Mouse (Mus musculus) cerebellum, postnatal 14 days (tissue): ENCODE measurements at regions not wholly inside any gene's neighbourhood (a gene's known extent, or its start where the extent isn't known, plus 50 kb on each side); places are given as distances from the start of the nearest gene placed in this dataset.

Experiments used
- DNase-seq, 2 experiments: peaks; one replicate each; pipeline ENCODE4 v3.0.0; 2021; ENCODE audit warnings: mixed read lengths in 2 of 2

DNA sequence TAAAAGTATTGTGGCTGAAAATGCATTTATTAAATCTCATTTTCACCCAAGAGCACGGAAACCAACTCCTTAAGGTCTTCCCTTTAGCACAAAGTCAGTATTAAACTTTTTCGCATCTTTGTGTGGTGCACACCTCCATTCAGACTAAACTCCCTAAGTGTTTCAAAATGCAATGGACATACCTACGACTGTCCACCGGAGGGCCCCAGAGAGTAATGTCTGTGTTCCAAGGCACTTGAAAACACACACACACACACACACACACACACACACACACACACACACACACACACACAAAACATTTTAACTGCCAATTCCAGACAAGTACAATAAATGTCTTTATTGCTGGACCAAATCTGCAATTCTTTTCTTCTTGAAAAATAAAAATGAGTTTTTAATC is 243.7 kb downstream of the Foxa2 start:
- DNase-seq, result peak; percentile 38 to 72

DNA sequence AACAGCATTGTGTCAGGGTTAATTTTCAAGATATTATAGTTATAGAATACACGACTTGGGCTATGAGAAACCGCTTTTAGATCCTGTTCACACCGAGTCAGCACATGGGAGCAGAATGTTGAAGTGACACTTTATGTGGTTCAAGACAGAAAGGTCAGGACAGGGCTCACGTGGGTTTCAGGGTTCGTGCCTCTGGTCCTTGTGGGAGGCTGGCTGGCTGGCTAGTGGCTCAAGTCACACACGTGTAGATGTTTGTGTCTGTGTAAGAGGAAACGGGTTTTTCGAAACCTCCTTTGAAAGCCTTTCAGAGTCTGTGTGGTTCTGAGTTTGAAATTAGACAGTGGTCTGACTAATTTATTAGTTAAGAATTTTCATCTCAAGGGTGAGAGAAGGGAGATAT is 255.3 kb downstream of the Foxa2 start:
- no peak for DNase-seq

DNA sequence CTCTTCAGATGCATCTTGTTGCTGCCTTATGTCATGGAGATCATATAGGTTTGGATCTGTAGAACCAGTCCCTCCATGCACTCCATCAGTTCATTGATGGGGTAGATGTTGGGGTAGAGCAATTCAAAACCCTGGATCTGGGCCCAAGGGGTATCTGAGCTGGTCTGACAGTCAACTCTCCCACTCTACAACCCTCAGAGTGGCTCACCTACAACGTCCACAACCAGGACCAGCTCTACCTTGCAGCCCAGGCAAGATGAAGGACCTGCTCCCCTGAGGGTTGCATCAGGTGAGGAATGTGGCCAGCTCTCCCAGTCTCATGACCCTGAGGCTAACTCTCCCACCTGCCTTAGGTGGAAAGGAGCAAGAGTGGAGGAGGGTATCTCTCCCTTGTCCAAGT is 256.9 kb downstream of the Foxa2 start:
- no peak for DNase-seq

DNA sequence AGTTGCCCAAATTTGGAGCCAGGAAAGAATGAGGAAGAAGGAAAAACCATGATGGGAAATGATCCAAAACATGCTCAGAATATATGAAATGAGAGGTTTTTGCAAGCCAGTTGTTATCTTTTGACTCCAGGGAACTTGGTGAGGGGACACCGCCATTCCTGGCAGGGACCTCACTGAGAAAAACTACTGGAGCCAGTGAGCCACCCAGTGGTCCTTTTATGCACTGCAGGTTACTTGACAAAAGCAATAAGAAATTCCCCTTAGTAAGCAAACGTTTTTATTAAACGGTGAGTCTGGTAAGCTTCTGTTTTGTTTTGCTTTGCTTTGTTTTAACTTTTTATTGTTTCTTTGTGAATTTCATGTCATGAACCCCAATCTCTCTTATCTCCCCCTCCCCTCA is 257.5 kb downstream of the Foxa2 start:
- peak; percentile 70 to 80 for DNase-seq

DNA sequence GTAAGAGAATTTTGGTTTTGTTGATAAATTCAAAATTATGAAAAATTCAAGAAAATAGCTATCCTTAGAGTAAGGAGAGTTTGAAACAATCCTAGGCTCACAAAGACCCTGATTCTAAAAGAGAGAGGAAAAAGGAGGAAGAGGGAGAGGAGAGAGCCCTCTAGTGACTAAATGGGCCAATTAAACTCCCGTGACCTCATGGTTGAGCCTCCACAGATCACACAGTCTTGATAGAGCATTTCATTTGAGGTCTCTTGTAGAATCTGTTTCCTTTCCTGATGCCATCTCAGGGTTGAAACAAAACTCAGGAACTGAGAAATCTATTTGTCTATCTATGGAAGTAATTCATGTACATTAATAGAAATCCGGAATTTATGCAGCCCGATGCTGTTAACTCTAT is 258.8 kb downstream of the Foxa2 start:
- peak in 1 of 2 experiments; percentile 3 for DNase-seq

DNA sequence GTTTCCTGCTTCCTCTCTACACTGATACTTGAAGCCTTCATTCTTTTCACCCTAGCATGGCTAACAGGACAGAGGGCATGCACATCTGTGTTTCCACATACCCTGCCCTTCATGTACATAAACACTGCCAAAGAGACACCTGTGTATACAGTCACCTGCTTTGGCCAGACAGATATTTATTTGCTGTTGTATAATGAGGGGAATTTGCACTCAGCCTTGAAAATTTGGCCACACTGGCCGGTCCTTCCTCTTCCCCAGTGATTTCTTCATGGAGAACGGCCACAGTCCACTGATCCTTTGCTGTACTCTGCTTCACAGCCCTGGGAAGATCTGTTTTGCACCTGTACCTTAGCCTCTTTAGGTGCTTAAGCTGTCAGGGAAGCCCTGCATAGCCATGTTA is 264.3 kb downstream of the Foxa2 start:
- DNase-seq, result no peak

DNA sequence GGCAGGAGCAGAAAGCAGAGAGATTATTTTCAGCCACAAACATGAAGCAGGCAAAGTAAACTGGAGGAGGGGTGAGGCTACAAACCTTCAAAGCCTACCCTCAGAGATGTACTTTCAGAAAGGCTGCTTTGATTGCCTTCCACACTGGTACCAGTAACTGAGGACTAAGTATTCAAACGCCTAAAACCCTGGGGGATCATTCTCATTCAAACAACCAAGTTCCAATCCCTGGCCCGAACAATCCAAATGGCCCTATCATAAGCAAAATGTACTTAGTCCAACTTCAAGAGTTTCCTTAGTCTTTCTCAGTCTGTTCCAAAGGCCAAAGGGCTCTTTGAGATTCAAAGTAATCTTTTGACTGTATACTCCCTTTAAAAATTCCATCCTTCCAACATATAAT is 270.5 kb downstream of the Foxa2 start:
- DNase-seq, result no peak

DNA sequence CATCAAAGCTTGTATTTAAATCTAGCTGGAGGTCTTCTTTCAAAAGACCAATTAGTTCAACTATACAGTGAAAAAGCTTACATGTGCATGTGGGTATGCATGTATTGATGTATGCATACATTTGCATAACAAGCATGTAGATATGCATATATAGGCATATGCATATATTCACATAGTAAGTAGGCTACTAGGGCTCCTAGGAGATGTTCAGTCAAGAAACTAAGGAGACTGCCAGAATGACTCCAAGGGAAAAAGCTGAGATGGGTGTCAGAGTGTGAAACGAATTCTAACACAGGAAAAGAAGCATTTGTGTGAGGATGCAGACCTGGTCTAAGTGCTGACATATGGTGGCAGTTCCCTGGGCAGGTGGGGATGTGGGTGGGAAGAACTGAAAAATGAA is 274.2 kb downstream of the Foxa2 start:
- DNase-seq, result no peak

DNA sequence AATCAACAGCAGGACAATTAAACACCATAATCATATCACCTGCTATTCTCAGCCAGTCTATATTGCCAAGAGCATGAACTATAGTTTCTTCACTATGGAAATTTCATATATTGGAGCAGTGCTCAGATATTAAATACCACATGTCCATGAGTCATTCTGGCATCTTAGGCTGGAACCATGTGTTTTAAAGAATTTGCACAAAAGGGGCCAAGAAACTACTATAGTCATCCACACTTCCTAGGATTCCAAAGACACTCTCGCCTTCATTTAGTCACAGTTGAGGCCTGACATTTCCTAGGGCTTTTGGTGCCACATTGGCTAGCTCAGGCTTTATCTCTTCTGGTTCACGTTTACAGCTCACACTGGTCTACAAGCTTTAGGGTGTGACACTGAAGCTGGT is 293.7 kb downstream of the Foxa2 start:
- no peak for DNase-seq

DNA sequence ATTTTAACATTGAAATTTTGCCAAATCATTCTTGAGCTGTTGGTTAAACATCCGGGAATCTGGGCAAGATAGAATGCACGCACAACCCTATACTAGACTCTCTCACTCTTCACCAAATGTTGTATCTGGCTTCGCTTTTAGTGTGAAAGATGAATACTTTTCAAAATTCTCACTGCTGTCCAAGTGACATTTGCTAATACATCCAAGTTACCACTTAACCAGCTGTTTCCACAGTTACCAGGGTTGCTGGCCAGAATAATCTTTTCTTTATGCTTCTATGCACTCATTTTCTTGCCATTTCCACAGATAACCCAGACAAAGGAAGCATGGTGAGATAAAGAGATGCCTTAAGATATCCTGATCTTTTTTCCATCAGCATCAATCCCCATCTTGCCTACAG is 294.9 kb downstream of the Foxa2 start:
- DNase-seq, result no peak

DNA sequence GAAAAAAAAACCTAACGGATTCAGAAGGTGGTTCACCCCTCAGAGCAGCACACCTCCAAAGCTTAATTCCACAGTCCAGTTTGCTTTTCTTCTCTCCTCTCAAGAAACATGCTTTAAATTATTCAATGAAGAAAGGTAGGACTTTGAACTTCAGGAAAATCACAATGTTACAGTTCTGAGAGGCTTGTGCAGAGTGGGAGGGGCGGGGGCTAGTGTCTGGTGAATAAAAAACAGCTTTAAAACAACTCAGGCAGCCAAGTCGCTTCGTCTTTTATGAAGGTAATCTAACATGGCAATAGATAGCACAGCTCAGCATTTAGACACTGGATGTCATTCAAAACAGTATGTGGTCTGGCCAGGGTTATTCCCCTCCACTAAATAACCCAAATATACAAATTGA is 298.8 kb downstream of the Foxa2 start:
- no peak for DNase-seq

DNA sequence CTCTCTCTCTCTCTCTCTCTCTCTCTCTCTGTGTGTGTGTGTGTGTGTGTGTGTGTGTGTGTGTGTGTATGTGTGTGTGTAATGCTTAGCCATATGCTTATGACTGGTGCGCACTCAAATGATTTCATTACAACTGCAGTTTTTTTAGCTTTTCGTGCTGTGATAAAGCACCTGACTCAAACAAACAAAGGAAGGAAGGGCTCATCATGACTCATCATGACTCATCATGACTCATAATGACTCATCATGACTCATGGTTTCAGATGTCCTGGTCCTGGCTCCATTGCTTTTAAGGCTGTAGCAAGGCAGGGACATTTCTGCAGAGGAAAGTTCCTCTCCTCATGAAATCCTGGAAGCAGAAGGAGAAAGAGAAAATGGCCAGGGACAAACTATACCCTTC is 302.9 kb downstream of the Foxa2 start:
- DNase-seq, result no peak

DNA sequence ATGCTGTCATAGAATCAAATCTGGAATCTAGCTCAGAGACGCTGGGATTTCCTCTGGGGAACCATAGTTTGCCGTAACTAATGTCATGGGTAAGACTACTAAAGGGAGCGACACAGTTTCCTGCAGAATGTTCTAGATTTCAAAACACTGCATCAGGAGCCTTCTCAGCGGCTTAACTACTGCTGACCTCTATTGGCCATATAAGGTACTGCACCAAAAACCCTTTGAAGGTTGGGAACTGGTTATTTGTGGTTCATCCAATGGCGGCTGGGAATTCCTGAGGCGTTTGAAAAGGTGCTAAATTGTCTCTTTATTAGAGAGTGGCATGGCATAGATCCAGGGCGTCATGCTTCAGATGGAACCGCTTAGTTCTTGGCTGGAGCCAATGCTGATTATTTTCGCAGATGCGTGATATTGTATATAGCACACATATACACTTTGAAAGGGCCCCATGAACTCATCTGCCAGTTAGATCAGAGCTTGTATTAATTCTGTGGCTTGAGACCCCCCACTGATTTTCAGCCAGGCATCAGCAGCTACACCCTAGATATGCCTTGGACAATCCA is 308.4 kb downstream of the Foxa2 start:
- DNase-seq, result peak; percentile 67 to 72

DNA sequence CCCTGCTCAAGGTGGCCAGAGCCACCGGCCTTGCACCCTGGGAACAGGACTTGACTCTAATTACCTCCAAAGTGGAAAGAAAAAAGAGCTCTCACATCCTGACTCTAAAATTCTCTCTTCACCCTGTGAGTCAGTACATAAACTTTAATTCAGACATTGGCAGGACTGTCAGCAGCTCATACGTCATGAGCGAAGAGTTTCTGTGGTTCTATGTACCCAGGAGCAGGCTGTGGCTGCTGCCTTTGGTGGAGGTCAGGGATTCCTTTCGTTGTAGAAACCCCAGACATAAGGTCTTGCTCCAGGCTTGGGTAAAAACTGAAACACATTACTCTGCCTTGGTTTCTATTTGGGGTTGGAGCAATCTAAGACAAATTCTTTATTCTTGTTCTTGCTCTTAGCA is 319.4 kb downstream of the Foxa2 start:
- DNase-seq, result no peak

DNA sequence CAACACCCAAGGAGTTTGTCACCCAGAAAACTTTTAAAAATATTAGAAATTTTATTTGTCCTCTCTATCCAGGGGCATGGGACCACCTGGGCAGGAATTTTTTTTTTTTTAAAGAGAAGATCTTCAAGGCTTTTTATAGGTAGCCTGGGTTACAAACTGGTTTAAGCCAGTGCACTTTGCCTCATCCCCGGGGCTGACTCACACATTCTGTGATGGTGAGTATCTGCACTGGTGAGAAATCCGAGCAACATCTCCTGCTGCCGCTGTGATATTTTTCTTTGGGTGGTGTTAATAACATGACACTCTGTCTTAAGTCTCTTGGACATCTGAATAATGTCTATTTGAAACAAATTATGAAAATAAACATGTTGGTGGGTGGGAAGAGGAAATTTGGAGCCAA is 327.8 kb downstream of the Foxa2 start:
- no peak for DNase-seq

DNA sequence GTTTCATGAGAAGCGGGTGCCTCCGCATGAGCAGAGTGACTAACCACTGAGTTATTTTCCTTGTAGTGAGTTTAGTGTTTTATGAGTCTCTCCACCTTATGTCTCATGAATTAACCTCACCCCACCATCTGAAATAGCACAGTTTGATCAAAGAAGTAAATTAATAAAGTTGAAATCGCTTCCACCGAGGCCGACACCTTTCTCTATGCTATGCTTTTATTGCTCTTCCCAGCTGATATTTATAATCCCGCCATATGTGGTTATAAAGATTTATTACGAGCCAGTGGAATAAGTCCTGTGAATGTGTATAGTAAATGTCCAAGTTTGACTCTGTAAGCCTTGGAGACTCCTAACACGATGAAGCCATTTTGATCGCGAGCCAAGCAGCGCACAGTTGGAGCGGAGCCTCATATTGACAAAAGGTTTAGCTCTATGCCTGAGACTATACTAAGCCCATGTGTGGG is 329.3 kb downstream of the Foxa2 start:
- no peak for DNase-seq

DNA sequence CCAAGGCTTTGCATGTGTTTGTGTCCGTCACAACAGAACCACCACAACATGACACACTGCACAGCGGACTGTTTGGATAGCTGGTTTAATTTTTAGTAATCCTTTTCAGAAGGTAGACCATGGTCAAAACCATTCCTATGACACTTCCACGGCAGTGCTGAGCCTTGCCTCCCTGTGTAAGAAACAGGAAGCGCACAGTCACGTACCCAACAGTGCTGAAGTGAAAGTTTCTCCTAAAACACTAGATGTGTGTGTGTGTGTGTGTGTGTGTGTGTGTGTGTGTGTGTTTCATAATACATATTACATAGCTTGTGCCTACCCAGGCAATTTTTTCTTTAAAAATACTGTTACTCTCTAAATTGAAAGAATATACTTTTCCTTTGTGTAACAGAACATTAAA is 331.0 kb downstream of the Foxa2 start:
- DNase-seq, result no peak

DNA sequence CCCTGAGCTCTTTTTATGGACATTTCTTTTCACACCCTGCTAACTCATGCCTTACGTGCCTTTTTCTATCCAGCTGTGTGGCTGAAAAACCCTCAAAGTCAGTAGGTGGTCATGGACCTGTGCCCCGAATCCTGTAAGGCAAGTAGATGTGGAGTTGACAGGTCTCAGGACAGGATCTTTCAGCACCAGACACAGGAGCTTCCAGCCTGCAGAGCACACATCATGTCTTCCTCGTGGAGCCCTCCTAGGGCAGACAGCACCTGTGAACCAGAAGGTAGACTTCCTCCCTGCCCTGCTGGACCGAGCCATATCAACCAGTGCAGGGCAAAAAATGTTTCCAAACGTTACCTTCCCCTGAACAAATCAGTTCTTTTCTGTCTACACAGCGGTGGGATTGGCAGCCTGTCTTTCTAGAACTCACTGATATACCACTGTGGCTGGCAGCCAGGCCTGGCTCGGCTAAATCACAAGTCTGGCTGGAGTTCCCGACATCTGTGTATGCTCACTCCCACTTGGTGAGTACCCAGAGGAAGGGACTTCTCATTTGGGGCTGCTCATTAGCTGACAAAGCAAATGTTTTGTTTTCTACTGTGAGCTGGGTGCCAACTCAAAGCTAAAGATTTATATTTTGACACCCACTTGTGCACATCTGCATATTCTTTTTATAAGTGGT is 336.0 kb downstream of the Foxa2 start:
- peak; percentile 34 to 37 for DNase-seq

DNA sequence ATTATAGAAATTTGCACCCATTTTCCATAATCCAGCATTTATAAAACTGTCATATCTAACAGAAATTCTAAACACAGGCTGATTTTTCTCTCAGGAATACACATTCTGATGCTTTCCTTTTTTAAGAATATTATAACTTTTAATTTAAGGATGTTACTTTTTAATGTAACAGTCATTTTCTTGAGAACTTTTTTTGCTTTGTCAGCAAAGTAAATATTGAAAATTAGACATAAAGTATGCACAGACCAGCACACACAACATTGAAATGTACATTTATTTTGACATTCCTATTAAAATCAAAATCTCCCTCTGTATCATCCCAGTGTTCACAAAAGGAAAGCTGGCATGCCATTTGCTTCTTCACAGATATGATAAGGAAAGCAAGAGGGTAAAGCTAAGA is 337.0 kb downstream of the Foxa2 start:
- no peak for DNase-seq

DNA sequence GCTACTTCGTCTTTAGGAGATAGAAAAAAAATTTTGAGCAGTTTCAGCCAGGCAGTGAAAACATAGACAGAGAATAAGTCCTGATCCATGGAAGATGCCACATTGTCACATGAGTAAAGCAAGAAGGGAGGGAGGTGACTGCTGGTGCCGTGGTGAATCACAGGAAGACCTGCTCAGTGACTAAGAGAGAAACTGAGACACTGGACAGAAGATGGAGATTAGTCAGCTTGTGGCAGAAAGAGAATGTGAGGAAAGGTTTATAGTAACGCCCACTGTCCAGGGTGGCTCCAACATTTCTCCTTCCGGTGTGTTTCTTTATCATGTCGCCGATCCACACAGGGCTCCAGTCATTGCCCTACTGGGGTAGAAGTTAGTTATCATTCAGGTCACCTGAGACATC is 339.6 kb downstream of the Foxa2 start:
- DNase-seq, result no peak

DNA sequence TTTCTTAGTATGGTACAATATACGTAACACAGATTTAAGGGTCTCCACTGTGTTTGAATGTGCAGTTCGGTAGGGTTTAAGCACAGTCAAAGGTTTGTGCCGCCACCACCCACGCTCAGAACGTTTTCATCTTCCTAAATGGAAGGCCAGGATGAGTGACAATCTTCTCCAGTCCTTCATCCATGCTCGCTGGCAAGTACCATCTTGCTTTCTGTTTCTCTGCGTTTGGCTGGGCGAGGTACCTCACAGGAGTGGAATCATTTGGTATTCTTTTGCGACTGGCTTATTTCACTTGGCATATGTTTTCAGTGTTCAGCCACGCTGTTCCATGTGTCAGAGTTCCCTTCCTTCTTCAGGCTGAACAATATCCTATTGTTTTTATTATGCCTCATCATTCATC is 342.3 kb downstream of the Pax1 start:
- no peak for DNase-seq

DNA sequence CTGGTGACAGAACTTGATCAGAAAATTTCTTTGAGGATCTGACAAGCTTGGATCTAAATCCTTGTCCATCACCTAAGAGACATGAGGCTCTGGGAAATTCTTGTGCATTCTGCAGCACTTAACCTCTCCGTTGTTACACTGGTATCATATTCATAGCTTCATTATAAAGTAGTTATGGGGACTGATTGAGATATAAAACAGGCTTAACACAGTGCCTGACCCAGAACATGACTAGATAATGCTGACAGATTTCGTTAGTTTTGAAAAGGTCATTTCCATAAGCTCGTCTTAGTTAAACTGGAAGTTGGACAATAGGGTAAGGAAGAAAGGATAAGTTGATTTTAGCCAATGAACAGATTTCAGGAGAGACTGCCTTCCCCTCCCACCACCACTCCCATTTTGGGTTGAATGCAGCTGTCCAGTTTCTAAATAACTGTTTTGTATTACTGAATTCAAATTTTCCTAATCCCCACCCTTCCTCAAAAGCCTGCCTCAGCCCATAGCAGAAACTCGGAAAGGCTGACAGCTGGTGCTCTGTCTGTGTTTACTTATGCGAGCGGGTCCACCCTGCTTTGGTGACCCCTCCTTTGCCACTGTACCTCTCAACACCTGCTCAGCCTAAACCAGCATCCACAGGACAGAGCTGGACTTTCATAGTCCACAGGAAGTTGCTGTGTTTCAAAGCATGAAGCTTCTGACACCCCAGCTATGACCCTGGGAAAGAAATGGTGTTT is 340.8 kb downstream of the Pax1 start:
- no peak for DNase-seq

DNA sequence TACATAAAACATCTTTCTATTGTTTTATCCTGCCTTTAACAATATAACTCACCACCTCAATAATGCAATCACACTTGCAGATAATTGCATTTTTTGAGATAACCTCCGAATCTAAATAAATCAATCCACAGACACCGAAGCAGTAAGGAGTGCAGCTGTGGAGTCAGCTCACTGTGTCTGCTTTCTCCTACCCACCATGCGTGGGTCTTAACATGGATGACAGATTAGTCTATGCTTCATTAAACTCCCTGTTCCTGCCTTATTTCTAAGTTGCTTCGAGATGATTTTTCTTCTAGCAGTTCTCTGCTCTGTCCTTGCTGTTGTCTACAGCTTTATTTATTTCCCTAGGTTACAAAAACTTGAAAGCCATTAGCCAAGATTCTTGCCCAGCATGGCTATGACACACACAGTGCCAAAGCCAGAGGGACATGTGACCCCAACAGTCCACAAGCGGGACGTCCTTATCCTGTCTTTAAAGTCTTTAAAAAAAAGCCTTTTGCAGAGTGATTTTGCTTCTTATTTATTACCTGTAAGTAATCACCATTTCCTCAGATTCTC is 337.9 kb downstream of the Pax1 start:
- DNase-seq, result no peak

DNA sequence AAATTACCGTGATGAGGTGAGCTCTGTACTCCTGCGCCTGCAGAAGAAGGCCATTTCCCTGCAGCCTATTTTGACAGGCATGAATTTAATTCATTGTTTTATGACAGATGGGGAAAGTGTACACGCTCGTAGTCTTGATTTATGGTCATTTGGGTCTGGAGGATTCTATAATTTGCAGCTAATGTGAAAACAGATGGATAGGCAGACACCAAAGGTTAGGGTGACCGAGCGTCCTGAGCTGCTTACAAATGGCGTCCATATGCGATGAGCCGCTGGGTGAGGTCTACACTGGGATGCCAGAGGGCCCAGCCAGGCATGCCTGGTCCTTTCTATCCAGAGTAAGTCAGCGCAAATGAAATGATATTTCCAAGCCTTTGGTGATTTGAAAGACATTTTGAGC is 330.2 kb downstream of the Pax1 start:
- no peak for DNase-seq
